Mouse (Mus musculus): ENCODE results near the gene Fdxacb1. TPM values are rescaled to one million over a fixed set of nuclear protein-coding genes. Genes with fewer than 3 reads are reported as not detected.

Gene Fdxacb1
- polyA plus RNA-seq, 1 experiment from 2014 or later = 10.9 TPM

- 80% methylated on average over 4 of the region's 4 CpGs for WGBS
- Histone ChIP-seq H3K36me3 (ENCODE audit: poor library complexity, severe bottlenecking) (no peaks in the 10 kb centered on the region), H3K4me2 (no peak overlapping the region), H3K9me3 (replicated peaks) (no peaks in the 10 kb centered on the region), H3K9ac (no peak overlapping the region), H3K27ac (no peak overlapping the region), H3K4me3 (no peak overlapping the region), H3K27me3 (no peaks in the 10 kb centered on the region), H3K4me1 (peaks cover 41% of the 10 kb centered on the region)
- no peak for ATAC-seq
Observed at GRCm38 (mm10) chr9:50729600-50729999, 38.4 kb upstream of the Fdxacb1 start.

GRCm38 (mm10) chr9:50732560-50732959, 35.5 kb upstream of the Fdxacb1 start:
- Histone ChIP-seq H3K9ac (no peak overlapping the region), H3K4me2 (no peak overlapping the region), H3K27ac (peak overlapping the region; percentile 44), H3K36me3 (ENCODE audit: poor library complexity, severe bottlenecking) (no peaks in the 10 kb centered on the region), H3K27me3 (0 out of 2 replicates have a peak, but pooled peaks cover 2% of the 10 kb centered on the region), H3K4me3 (no peak overlapping the region), H3K9me3 (replicated peaks) (no peaks in the 10 kb centered on the region), H3K4me1 (peaks cover 12% of the 10 kb centered on the region; the same call in 1 of the 2 replicates)
- whole genome bisulfite sequencing = 6% methylated on average over 4 of the region's 4 CpGs
- no peak for ATAC-seq

GRCm38 (mm10) chr9:50734989-50735388, 33.0 kb upstream of the Fdxacb1 start:
- no peak overlapping the region for H3K27ac ChIP-seq
- H3K36me3 ChIP-seq (ENCODE audit: poor library complexity, severe bottlenecking) = no peaks in the 10 kb centered on the region
- H3K9ac ChIP-seq = no peak overlapping the region
- ATAC-seq = no peak; the same call in 1 of the 2 replicates
- 0 out of 2 replicates have a peak, but pooled peaks cover 2% of the 10 kb centered on the region for H3K27me3 ChIP-seq
- WGBS = 3% methylated on average over 9 of the region's 9 CpGs
- 0 out of 2 replicates have a peak overlapping the region, but pooled peaks have one; percentile 1 for H3K4me3 ChIP-seq
- no peaks in the 10 kb centered on the region for H3K9me3 ChIP-seq (replicated peaks)
- peak overlapping the region; percentile 43 for H3K4me2 ChIP-seq
- H3K4me1 ChIP-seq = peaks cover 17% of the 10 kb centered on the region

- WGBS = 14% methylated on average over 36 of the region's 36 CpGs
- ATAC-seq = peak; percentile 97
- Histone ChIP-seq H3K36me3 (ENCODE audit: poor library complexity, severe bottlenecking) (no peaks in the 10 kb centered on the region), H3K4me2 (peak within 1 kb of the TSS; percentile 64), H3K9me3 (replicated peaks) (no peaks in the 10 kb centered on the region), H3K4me3 (peak within 1 kb of the TSS; percentile 36), H3K4me1 (peaks cover 9% of the 10 kb centered on the region), H3K27me3 (0 out of 2 replicates have a peak, but pooled peaks cover 2% of the 10 kb centered on the region), H3K9ac (no peak within 1 kb of the TSS; the same call in 1 of the 2 replicates), H3K27ac (no peak within 1 kb of the TSS)
Observed at GRCm38 (mm10) chr9:50738914-50739870, 28.8 kb upstream of the Fdxacb1 start, which contains the start of gene Dixdc1. Gene Dixdc1, minus strand, starts transcription at chr9:50739517.

GRCm38 (mm10) chr9:50740867-50741784, 26.9 kb upstream of the Fdxacb1 start:
- no peak for ATAC-seq
- WGBS = 91% methylated on average over 14 of the region's 14 CpGs
- Histone ChIP-seq H3K9me3 (replicated peaks) (no peaks in the 10 kb centered on the region), H3K27ac (no peak overlapping the region), H3K4me3 (no peak overlapping the region), H3K36me3 (ENCODE audit: poor library complexity, severe bottlenecking) (no peaks in the 10 kb centered on the region), H3K9ac (no peak overlapping the region), H3K4me1 (peaks cover 13% of the 10 kb centered on the region), H3K4me2 (no peak overlapping the region), H3K27me3 (peaks cover 6% of the 10 kb centered on the region; the same call in 1 of the 2 replicates)

- Histone ChIP-seq H3K4me2 (no peak overlapping the region), H3K4me3 (no peak overlapping the region), H3K9me3 (replicated peaks) (no peaks in the 10 kb centered on the region), H3K36me3 (ENCODE audit: poor library complexity, severe bottlenecking) (no peaks in the 10 kb centered on the region), H3K9ac (no peak overlapping the region), H3K4me1 (peaks cover 17% of the 10 kb centered on the region), H3K27ac (no peak overlapping the region), H3K27me3 (peaks cover 14% of the 10 kb centered on the region; the same call in 1 of the 2 replicates)
- WGBS = 84% methylated on average over 3 of the region's 3 CpGs
- ATAC-seq = no peak
Observed at GRCm38 (mm10) chr9:50742261-50742660, 25.8 kb upstream of the Fdxacb1 start.

GRCm38 (mm10) chr9:50742744-50743143, 25.3 kb upstream of the Fdxacb1 start:
- Histone ChIP-seq H3K36me3 (ENCODE audit: poor library complexity, severe bottlenecking) (no peaks in the 10 kb centered on the region), H3K27ac (no peak overlapping the region), H3K4me1 (peaks cover 17% of the 10 kb centered on the region), H3K27me3 (peaks cover 14% of the 10 kb centered on the region; the same call in 1 of the 2 replicates), H3K4me3 (no peak overlapping the region), H3K4me2 (no peak overlapping the region), H3K9me3 (replicated peaks) (no peaks in the 10 kb centered on the region), H3K9ac (no peak overlapping the region)
- no peak for ATAC-seq
- WGBS = 73% methylated on average over 2 of the region's 2 CpGs

GRCm38 (mm10) chr9:50745806-50746205, 22.2 kb upstream of the Fdxacb1 start:
- Histone ChIP-seq H3K27ac (no peak overlapping the region), H3K4me3 (peak overlapping the region; percentile 36), H3K4me2 (peak overlapping the region; percentile 64), H3K27me3 (peaks cover 14% of the 10 kb centered on the region; the same call in 1 of the 2 replicates), H3K9me3 (replicated peaks) (no peaks in the 10 kb centered on the region), H3K36me3 (ENCODE audit: poor library complexity, severe bottlenecking) (no peaks in the 10 kb centered on the region), H3K9ac (peak overlapping the region; percentile 56), H3K4me1 (peaks cover 8% of the 10 kb centered on the region)
- WGBS = 10% methylated on average over 7 of the region's 7 CpGs
- no peak for ATAC-seq

GRCm38 (mm10) chr9:50746214-50746677, 21.8 kb upstream of the Fdxacb1 start, which contains the start of gene 2310030G06Rik:
Gene 2310030G06Rik, minus strand, starts transcription at chr9:50746536.
- Histone ChIP-seq H3K9me3 (replicated peaks) (no peaks in the 10 kb centered on the region), H3K27ac (no peak within 1 kb of the TSS), H3K27me3 (peaks cover 14% of the 10 kb centered on the region; the same call in 1 of the 2 replicates), H3K9ac (peak within 1 kb of the TSS; percentile 56), H3K36me3 (ENCODE audit: poor library complexity, severe bottlenecking) (no peaks in the 10 kb centered on the region), H3K4me2 (peak within 1 kb of the TSS; percentile 64), H3K4me1 (peaks cover 8% of the 10 kb centered on the region), H3K4me3 (peak within 1 kb of the TSS; percentile 36)
- ATAC-seq = peak; percentile 19; the same call in 1 of the 2 replicates
- under 1% methylated on average over 19 of the region's 19 CpGs for WGBS

GRCm38 (mm10) chr9:50750706-50751105, 17.3 kb upstream of the Fdxacb1 start:
- Histone ChIP-seq H3K4me1 (peaks cover 14% of the 10 kb centered on the region), H3K9ac (no peak overlapping the region), H3K27ac (no peak overlapping the region), H3K4me2 (no peak overlapping the region), H3K36me3 (ENCODE audit: poor library complexity, severe bottlenecking) (no peaks in the 10 kb centered on the region), H3K9me3 (replicated peaks) (no peaks in the 10 kb centered on the region), H3K27me3 (peaks cover 12% of the 10 kb centered on the region; the same call in 1 of the 2 replicates), H3K4me3 (no peak overlapping the region)
- ATAC-seq = no peak
- 79% methylated on average over 6 of the region's 6 CpGs for WGBS

- Histone ChIP-seq H3K9me3 (replicated peaks) (no peaks in the 10 kb centered on the region), H3K27me3 (peaks cover 7% of the 10 kb centered on the region; the same call in 1 of the 2 replicates), H3K4me3 (no peak within 1 kb of the TSS), H3K27ac (no peak within 1 kb of the TSS), H3K4me2 (no peak within 1 kb of the TSS), H3K36me3 (ENCODE audit: poor library complexity, severe bottlenecking) (no peaks in the 10 kb centered on the region), H3K9ac (no peak within 1 kb of the TSS), H3K4me1 (peaks cover 8% of the 10 kb centered on the region; the same call in 1 of the 2 replicates)
- 77% methylated on average over 22 of the region's 22 CpGs for WGBS
- ATAC-seq = no peak
Observed at GRCm38 (mm10) chr9:50751323-50751722, 16.7 kb upstream of the Fdxacb1 start, which contains the start of gene Cryab. Gene Cryab, plus strand, starts transcription at chr9:50751325.

Data from forebrain, embryonic 13.5 days (tissue).